Mouse (Mus musculus) erythroblast, embryonic 14.5 days (primary cell): ENCODE measurements around the gene Arhgef7.

Source experiments
- GATA1 ChIP-seq: IDR thresholded peaks from 2 replicates; pipeline ENCODE4 v1.6.1; 2012; ENCODE audit warnings: low read length, inconsistent platforms, mixed read lengths
- TAL1 ChIP-seq: IDR thresholded peaks from 3 replicates; pipeline ENCODE4 v1.6.1; 2012; ENCODE audit warnings: low read length, inconsistent platforms, mixed read lengths

DNA sequence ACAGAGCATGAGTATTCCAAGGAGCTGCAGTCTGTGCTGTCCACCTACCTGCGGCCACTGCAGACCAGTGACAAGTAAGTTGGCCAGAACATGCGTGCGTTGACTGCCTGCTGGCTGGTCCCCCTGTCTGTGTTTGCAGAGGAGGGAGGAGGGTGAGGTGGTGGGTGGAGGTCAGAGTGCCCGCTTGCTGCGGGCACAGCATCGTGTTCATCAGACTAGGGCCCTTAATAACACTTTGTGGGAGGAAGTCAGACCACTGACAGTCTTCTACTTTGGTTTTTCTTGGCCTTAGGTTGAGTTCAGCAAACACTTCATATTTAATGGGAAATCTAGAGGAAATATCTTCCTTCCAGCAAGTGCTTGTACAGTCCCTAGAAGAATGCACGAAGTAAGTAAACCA, 73.0 kb downstream of the Arhgef7 start:
- no peak for TF ChIP-seq GATA1
- TF ChIP-seq TAL1 = no peak
